Mouse (Mus musculus) heart, adult 8-10 months (tissue): ENCODE measurements at regions not wholly inside any gene's neighbourhood (a gene's known extent, or its start where the extent isn't known, plus 50 kb on each side); places are given as distances from the start of the nearest gene placed in this dataset.

ENCODE experiments used
- DNase-seq: peaks from one replicate; pipeline ENCODE4 v3.0.0; 2022; ENCODE audit warnings: low spot score

- DNase-seq = no peak
Measured at GRCm38 (mm10) chr7:88954978-88955377, 449.0 kb downstream of the Tmem135 start.

GRCm38 (mm10) chr7:88945338-88945737 lies 458.7 kb downstream of the Tmem135 start:
- DNase-seq = no peak

- DNase-seq = no peak
Measured at GRCm38 (mm10) chr7:88944936-88945335, 459.1 kb downstream of the Tmem135 start.

GRCm38 (mm10) chr7:88941246-88941910 lies 462.6 kb downstream of the Tmem135 start:
- DNase-seq = no peak

GRCm38 (mm10) chr7:88940196-88940595 lies 463.8 kb downstream of the Tmem135 start:
- DNase-seq = no peak

GRCm38 (mm10) chr7:88928245-88928795 lies 475.7 kb downstream of the Tmem135 start:
- no peak for DNase-seq
